Mouse (Mus musculus) right cerebral cortex, postnatal 4 days (tissue): ENCODE data around the gene Mogat1.
"Not testable (repeated sequence)": the region's sequence is repeated elsewhere in the genome, so short reads cannot be mapped to it uniquely, and the experiment has no call there.

Experiments
- DNase-seq: peaks from one replicate; pipeline ENCODE4 v3.0.0-alpha.2; 2022

The Mogat1 gene

DNA sequence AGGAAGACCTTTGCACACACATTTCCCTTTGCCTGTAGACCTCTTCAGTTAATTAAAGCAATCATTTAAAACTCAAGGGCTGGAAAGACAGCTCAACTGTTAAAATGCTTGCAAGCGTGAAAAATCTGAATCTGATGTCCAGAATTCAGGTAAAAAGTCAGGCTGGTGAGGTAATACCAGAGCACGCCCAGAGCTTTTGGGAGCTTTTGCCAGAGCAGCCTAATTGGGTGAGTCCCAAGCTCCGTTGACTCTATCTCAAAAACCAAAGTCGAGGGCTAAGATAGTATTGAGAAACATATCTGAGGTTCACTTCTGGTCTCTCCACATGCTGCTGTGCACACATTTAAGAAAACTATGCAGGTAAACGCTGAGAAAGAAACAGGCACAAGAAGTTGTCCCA is at the start of gene Mogat1:
TSS of gene Mogat1 (plus strand) at position 130 of the 400 bp plus-strand sequence.
- no peak for DNase-seq

DNA sequence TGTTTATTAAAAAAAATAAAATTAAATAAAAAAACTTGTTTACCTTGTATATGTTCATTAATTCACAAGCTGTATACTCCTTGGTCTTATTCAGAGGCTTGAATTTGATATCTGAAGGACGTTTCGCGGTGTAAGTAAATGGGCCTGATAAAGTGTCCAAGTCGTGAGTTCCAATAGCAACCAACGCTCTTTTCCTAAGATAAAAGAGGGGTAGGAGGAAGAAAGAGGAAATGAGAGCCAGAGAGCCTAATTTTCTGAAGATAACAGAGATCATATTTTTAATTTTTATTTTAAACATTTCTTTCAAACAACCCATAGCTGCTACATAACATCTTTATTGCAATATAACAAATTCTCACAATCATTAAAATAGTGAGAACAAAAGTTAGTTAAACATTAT is 38.4 kb upstream of the Mogat1 start:
- DNase-seq, result no peak

GRCm38 (mm10) chr1:78483430-78483829 is 27.4 kb upstream of the Mogat1 start:
- DNase-seq, result no peak

- DNase-seq, result no peak
Measured at GRCm38 (mm10) chr1:78484361-78484760, 26.4 kb upstream of the Mogat1 start.

DNA sequence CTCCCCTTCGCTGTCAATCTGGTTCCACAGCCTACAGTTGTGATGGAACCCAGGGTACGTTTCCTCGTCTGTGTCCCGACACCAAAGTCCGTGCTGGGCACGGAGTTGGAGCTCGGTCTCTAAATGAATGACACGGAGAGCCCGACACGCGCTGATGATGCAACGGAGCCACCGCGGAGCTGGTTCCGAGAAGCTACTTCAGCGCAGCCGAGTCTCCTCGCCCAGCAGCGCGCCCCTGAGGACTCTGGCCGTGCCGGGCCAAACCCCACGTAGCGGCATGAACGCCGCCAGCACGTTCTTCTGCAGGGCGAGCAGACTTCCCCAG is 22.4 kb upstream of the Mogat1 start:
- DNase-seq, result no peak

DNA sequence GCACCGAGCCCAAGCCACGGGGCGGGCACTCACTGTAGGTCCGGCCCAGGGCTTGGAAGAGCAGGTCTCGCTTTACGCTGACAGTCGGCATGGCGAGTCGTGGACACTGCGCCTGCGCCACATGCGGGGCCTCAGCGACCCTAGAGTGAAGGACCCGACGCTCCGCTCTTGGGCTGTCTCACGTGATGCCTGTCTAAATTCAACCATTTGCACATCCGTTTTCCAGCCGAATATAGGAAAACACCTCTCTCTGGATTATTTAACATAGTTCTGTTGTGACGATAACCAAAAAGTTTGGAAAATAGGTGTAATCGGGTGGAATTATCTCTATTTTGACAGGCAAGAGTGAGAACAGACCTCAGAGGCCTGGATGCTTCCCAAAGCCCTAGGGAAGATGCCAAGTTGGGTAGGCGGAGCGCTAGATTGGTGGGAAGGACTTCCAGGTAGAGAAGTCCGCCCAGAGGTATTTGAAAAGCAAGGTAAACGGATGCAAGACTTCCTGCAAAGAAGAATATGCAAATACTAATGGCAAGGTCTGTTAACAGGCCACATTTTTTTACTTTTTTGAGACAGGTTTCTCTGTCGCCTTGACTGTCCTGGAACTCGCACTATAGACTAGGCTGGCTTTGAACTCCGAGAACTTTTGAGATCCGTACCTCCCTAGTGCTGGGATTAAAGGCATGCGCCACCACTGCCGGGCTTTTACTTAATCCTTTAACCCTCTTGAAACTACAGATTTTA is 21.9 kb upstream of the Mogat1 start, which contains the start of gene Farsb:
TSS of gene Farsb (minus strand) at position 146 of the 741 bp plus-strand sequence.
- peak; percentile 94 for DNase-seq

DNA sequence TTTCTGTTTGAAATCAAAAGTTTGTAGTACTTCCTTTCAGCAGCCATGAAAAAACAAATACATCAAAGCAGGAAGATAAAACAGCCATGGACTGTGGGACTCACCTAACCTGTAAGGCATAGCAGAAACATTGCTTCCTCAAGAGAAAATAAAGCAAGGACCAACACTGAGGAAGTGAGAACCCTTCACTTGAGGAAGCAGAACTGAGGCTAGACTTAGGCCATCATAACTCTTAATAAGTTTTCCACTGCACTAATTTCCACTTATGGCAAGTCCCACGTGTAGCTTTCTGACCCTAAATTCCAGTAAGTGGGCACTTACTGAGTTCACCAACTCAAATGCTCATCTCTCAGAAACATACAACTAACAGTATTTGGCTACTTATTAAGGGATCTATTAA is 20.6 kb upstream of the Mogat1 start:
- DNase-seq, result no peak

DNA sequence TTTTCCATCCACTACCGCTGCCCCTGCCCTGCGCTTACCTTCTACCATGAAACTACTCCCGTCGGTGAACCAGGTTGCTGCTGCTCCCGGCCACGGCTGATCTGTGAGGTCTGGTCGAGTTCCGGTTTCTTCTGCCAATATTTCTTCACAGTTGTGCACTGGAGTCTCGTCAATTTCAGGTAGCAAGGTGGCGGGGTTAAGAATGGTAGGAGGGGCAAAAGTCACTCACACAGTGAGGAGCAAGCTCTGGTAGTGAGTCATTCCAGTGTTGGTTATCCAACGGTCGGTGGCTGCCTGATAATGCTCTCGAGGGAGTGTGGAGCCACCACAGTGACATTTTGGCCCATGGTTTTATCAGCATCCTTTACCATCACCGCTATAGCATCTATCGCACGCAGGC is 9.8 kb upstream of the Mogat1 start:
- DNase-seq, result no peak

GRCm38 (mm10) chr1:78501856-78502255 is 8.9 kb upstream of the Mogat1 start:
- DNase-seq, result not testable (repeated sequence)

GRCm38 (mm10) chr1:78502527-78502926 is 8.3 kb upstream of the Mogat1 start:
- no peak for DNase-seq

- DNase-seq, result no peak
Measured at GRCm38 (mm10) chr1:78507137-78507536, 3.7 kb upstream of the Mogat1 start.

DNA sequence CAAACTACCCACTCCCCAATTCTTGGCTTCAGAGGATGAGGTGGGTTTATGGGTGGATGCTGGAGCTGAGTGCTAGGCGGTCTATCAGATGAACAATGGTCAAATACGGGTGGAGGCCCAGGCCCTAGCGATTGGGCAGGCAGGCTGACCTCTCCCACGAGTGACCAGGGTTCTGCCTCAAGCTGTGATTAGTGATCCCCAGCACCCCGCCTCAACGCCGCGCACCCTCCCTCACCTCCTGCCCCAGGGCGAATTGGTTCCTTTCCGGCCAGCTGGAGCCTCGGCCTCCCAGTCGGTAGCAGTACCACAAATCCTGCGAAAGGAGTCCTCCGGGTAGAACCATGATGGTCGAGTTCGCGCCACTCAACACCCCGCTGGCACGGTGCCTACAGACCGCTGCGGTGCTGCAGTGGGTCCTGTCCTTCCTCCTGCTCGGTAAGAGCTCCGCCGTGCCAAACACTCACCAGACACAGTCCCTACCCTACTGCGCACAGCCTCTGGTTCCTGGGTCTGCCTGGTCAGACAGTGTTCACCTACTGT is 900 bp downstream of the Mogat1 start, which contains the start of gene BC035947:
TSS of gene BC035947 (minus strand) at position 538 of the 540 bp plus-strand sequence.
- DNase-seq, result peak; percentile 16

GRCm38 (mm10) chr1:78512756-78513155 is 2.0 kb downstream of the Mogat1 start:
- DNase-seq, result no peak

DNA sequence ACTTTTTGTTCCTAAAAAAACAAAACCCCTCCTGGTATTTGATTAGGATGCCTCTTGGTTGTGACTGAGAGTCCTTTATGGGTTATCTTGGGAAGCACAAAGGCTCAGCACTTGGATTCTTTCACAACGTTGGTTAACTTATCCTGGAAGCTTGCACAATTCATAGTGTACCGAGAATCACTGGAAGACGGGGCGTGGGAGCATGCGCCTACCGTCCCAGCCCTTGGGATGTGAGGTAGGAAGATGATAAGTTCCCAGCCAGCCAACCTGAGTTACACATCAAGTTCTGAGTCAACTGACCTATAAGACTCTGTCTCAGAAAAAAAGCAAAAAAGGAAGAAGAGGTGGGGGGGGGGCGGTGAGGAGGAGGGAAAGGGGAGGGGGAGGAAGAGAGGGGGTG is 8.1 kb downstream of the Mogat1 start:
- no peak for DNase-seq

GRCm38 (mm10) chr1:78525189-78525886 is 14.5 kb downstream of the Mogat1 start:
- peak; percentile 78 for DNase-seq

DNA sequence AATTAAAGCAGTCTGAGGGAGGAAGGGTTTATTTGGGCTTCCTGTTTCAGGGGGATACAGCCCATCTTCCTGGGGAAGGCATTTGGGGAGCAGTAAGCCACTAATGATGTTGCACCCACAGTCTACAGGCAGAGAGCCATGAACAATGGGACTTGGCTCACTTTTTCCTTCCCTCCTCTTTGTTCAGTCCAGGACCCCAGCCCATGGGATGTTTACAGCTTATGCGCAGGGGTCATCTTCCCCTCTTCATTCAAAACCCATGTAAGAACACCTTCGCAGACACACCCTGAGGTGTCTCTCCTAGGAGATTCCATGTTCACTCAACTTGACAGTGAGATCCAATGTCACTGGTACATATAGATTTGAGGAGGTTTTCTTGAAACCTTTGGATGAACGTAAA is 17.6 kb downstream of the Mogat1 start:
- DNase-seq, result no peak

DNA sequence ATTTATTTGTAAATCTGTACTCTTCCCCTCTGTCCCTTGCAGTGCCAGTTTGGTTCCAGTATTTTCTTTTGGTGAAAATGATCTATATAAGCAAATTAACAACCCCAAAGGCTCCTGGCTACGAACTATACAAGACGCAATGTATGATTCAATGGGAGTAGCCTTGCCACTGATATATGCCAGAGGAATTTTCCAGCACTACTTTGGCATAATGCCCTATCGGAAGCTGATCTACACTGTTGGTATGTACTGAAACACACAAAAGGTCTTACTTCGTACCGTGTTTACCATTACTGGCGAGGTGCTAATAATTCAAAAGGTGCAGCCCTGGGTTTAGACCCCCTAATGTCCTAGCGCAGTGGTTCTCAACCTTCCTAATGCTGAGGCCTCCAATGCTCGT is 18.2 kb downstream of the Mogat1 start:
- no peak for DNase-seq

DNA sequence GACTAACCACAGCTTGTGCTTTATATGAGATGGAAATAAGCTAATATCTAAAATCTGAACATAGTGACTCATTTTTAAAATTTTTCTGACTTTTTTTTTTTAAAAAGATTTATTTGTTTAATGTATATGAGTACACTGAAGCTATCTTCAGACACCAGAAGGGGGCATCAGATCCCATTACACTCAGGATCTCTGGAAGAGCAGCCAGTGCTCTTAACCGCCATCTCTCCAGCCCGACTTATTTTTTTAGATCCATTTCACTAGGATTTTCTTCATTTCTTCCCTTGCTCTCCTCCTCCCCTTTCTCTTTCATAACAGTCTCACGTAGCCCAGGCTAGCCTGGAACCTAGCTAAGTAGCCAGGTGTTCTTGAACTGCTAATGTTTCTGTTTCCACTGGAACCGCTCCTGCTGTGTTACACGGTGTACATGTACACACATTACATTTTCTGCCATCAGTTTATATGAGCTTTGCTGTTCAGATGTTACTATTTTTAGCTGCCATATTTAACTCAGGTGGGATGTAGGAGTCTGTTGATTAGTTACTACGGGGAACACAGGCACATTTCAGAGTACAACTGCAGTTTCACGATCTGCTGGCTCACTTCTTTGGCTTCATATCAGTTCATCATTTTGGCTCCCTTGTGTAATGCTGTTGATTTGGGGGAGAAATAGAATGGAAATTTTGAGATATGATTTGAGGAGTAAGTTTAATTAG is 19.9 kb downstream of the Mogat1 start:
- DNase-seq, result no peak

- no peak for DNase-seq
Measured at GRCm38 (mm10) chr1:78532184-78532800, 21.5 kb downstream of the Mogat1 start.

DNA sequence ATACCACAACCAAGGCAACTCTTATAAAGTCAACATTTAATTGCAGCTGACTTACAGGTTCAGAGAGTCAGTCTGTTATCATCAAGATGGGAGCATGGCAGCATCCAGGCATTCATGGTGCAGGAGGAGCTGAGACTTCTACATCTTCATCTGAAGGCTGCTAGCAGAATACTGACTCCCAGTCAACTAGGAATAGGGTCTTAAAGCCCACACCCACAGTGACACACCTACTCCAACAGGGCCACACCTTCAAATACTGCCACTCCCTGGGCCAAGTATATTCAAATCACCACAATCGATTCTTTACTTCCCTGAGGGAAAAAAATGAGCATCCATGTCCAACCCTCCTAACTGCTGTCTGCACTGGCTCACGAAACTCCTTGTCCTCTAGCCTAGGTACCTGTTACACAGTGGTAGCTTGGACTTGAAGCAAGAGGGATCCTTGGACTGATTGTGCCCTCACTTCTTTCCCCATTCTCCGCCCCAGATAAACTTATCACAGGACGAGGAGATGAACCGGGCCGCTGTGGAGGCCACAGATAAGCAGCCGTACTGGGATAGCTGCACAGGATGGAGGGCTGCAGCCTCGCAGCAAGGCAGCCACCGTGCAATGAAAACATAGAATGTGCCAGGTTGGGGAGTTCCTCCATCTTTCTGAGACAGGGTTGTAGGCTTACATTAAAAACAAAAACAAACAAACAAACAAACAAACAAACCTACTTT is 23.8 kb downstream of the Mogat1 start:
- DNase-seq, result no peak

DNA sequence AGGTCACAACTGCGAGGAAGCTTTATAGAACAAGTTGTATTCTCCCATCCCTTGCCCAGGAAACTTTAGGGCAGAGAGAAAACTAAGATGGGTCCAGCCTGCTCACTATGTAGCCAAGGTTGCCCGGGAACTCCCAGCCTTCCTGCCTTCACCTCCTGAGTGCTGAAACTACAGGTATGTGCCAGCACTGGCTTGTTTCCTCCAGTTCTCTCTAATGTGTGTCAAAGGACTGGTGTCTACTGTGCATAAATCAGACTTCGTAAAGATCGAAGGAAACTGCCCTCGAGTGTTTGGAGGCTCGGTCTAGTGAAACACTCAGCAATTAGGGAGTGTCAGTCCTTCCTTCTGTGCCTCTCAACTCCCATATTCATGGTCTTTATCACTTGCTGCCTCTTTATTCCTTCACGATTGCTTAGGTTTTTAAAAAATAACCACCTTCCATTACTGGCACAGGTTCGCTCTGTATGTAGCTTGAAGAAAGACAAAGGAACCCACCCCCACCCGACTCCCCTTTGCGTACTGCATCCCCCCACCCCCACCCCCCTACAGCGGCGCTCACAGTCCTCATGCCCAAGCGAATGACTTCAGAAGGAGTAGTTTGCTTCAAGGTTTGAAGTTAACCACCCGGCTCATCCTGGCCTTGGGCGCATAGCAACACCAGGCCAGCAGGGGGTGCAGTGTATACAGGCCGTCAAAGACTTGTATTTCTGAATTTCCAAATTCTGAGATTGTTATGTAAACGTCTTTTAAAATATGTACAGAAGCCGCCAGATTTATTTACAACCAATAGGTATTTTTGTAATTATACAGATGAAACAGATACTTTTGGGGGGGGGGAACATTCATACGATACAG is 25.7 kb downstream of the Mogat1 start:
- DNase-seq, result peak; percentile 89
